Mouse (Mus musculus): ENCODE data around the gene Cd69.

Cd69 gene

DNA sequence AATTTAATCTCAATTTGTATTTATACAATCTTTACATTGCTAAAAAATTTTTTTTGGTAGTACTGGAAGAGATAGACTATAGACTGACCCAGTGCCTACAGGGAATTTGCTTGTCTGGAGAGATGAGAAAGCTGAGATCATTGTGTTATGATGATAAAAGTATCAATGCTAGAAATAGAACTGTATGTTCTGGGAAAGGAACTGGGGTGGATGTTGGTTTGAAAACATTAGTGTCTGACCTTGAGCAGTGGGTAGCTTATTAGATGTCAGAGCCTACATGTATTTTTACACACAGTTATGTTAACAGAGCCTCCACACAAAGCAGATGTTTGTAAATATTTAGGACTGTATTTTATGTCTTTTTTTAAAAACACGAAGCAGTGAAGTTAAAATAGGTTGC is 51.1 kb downstream of the Cd69 start:
- no peak for DNase-seq (ENCODE audit: low read depth, low spot score)

DNA sequence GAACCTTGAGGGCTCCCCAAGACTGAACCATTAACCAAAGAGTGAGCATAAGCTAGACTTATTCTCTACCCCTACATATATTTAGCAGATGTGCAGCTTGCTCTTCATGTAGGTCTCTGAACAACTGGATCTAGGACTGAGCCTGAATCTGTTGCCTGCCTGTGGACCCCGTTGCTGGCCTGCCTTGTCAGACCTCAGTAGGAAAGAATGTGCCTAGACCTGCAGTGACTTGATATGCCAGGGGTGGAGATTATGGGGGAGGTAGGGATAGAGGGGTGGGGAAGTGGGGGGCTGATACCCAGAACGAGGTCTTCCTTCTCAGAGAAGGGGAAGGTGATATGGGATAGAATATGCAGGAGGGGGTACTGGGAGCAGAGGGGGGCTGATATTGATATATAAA is 51.6 kb downstream of the Cd69 start:
- no peak for DNase-seq (ENCODE audit: low read depth, low spot score)

DNA sequence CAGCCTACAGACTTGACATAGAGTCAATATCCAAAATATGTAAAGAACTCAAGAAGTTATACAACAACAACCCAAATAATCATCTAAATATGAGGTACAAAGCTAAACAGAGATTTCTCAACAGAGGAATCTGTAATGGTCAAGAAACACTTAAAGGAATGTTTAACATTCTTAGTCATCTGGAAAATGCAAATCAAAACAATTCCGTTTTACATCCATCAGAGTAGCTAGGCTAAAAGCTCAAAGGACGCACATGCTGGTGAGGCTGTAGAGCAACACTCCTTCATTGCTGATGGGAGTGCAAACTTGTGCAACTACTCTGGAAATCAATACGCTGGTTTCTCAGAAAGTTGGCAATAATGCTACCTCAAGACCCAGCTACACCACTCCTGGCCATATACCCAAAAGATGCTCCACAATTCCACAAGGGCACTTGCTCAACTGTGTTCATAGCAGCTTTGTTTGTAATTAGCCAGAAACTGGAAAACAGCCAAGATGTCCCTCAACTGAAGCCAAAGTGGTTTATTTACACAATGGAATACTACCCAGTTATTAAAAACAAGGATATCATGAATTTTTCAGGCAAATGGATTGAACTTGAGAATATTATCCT is 52.9 kb downstream of the Cd69 start:
- DNase-seq (ENCODE audit: low read depth, low spot score), result no peak

DNA sequence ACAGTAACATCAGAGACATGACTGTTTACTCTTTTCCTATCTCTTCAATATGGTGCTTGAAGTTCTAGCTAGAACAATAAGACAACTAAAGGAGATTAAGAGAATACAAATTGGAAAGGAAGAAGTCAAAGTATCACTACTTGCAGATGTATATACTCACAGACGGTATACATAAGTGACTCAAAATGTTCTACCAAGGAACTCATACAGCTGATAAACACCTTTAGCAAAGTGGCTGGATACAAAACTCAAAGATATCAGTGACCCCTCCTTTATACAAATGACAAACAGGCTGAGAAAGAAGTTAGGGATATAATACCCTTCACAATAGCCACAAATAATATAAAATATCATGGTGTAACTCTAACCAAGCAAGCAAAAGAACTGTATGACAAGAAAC is 54.2 kb downstream of the Cd69 start:
- no peak for DNase-seq (ENCODE audit: low read depth, low spot score)

DNA sequence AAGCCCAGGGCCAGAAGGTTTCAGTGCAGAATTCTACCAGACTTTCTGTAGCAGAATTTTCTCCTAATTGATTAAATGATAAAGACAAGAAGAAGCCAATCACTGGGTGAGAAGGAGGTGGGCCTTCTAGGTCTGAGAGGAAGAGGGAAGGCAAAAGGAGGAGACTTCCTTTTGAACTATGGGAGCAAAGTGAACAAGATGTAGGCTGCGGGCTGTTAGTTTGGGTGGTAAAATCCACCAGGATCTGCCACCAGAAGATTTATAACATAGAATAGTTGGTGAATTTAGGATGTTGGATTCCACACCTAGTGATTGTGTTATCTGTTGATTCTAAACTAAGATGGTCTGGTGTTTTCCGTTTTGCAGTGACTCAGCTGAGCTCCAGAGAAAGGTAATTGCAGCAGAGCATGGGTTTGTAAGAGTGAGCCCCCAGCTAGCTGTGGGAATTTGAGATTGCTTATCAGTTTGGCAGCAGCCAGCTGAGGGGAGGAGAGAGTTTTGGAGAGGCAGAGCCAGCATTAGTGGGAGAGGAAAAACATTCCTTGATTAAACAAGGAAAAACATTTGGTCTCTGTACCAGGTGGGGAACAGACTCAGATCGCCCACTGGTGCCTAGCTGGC is 55.2 kb downstream of the Cd69 start:
- DNase-seq (ENCODE audit: low read depth, low spot score), result no peak

DNA sequence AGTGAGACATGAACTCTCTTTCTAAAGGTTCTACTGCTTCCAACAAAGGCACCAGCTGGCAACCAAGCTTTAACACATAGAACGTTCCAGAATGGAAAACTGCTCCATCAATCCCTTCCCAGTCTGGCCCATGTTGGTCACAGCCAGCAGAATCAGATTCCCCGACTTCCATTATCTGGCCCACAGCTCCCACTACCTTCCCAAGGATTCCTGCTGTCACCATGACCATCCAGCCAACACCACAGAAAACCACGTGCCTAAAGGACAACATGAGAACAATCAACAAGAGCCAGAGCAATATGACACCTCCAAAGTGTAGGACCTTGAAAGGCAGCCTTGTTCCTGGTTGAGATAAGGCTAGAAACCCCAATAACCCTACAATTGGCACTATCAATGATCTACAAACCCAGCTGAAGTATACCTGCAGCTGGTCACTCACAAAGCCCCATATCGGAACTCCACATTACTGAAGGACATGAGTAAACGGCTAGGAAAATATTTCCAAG is 57.0 kb downstream of the Cd69 start:
- no peak for DNase-seq (ENCODE audit: low read depth, low spot score)
